ENCODE assay signal across 9 mouse cellular contexts in genomic region chr8:124282878-124283630, GRCm38 (mm10). TPM values are rescaled to one million over a fixed set of nuclear protein-coding genes. Genes with fewer than 3 reads are reported as not detected.
DNase-seq lines count a peak whose midpoint lies in the region; ATAC-seq and TF ChIP-seq lines count a peak whose summit lies in the region.
"Had no signal": no experiment of that assay in that cellular context is flagged by ENCODE, and none has a peak within 500 bp of the region (broad histone marks: within the 10 kb centered on the region; RNA-seq: fewer than 3 reads in every experiment).

No protein-coding gene starts in this region.

- H3K9me3 ChIP-seq in intestine, embryonic 14.5 days (ENCODE audit: control insufficient read depth, low read length), result no peaks in the 10 kb centered on the region
- no peaks in the 10 kb centered on the region for H3K9me3 ChIP-seq in intestine, postnatal 0 days (ENCODE audit: control insufficient read depth)
- H3K9me3 ChIP-seq in embryonic facial prominence, embryonic 10.5 days, result no peaks in the 10 kb centered on the region
- no peaks in the 10 kb centered on the region for H3K9me3 ChIP-seq in hindbrain, embryonic 11.5 days (ENCODE audit: control insufficient read depth, low read length)

- no peaks in the 10 kb centered on the region for H3K36me3 ChIP-seq in intestine, embryonic 14.5 days (ENCODE audit: control insufficient read depth, insufficient read depth, low read length)
- no peaks in the 10 kb centered on the region for H3K36me3 ChIP-seq in intestine, postnatal 0 days (ENCODE audit: control insufficient read depth, insufficient read depth)
- no peaks in the 10 kb centered on the region for H3K36me3 ChIP-seq in embryonic facial prominence, embryonic 10.5 days (replicated peaks)
- H3K36me3 ChIP-seq in hindbrain, embryonic 11.5 days (ENCODE audit: control insufficient read depth, insufficient read depth, low read length), result no peaks in the 10 kb centered on the region

- H3K4me1 ChIP-seq in intestine, embryonic 14.5 days (replicated peaks; ENCODE audit: control insufficient read depth, insufficient read depth, low read length), result peaks cover 42% of the 10 kb centered on the region
- peaks cover 9% of the 10 kb centered on the region; the same call in 1 of the 2 replicates for H3K4me1 ChIP-seq in intestine, postnatal 0 days (replicated peaks; ENCODE audit: control insufficient read depth, insufficient read depth, low read length)
- H3K4me1 ChIP-seq in embryonic facial prominence, embryonic 10.5 days, result peaks cover 77% of the 10 kb centered on the region
- H3K4me1 ChIP-seq in hindbrain, embryonic 11.5 days (replicated peaks; ENCODE audit: control insufficient read depth, insufficient read depth, low read length), result peaks cover 46% of the 10 kb centered on the region

- no peak overlapping the region for H3K4me3 ChIP-seq in intestine, embryonic 14.5 days (ENCODE audit: low read depth, low read length)
- no peak overlapping the region for H3K4me3 ChIP-seq in intestine, postnatal 0 days (ENCODE audit: low read depth, low read length)
- H3K4me3 ChIP-seq in embryonic facial prominence, embryonic 10.5 days, result no peak overlapping the region
- H3K4me3 ChIP-seq in hindbrain, embryonic 11.5 days (ENCODE audit: low read depth, low read length), result no peak overlapping the region

- H3K4me2 ChIP-seq in intestine, embryonic 14.5 days (ENCODE audit: low read length), result no peak overlapping the region
- no peak overlapping the region for H3K4me2 ChIP-seq in intestine, postnatal 0 days (replicated peaks; ENCODE audit: low read depth)
- H3K4me2 ChIP-seq in hindbrain, embryonic 11.5 days (replicated peaks; ENCODE audit: low read depth, low read length), result no peak overlapping the region

- 71% methylated on average over 12 of the region's 12 CpGs for WGBS in intestine, embryonic 14.5 days
- 71% methylated on average over 12 of the region's 12 CpGs for WGBS in intestine, postnatal 0 days
- 79% methylated on average over 12 of the region's 12 CpGs for WGBS in embryonic facial prominence, embryonic 10.5 days
- 70% methylated on average over 12 of the region's 12 CpGs for WGBS in hindbrain, embryonic 11.5 days

- TF ChIP-seq CTCF in intestine, postnatal 0 days (IDR thresholded peaks at IDR 0.05; ENCODE audit: low read depth), result no peak

- H3K27ac ChIP-seq in intestine, embryonic 14.5 days (ENCODE audit: low read depth), result peak overlapping the region; percentile 64
- H3K27ac ChIP-seq in intestine, postnatal 0 days (ENCODE audit: low read depth, low read length), result no peak overlapping the region
- peak overlapping the region; percentile 87 for H3K27ac ChIP-seq in embryonic facial prominence, embryonic 10.5 days (replicated peaks)
- peak overlapping the region; percentile 97 for H3K27ac ChIP-seq in hindbrain, embryonic 11.5 days (ENCODE audit: low read depth, low read length)
- H3K27ac ChIP-seq: liver, embryonic 14.5 days had no signal

- no peak overlapping the region for H3K9ac ChIP-seq in intestine, embryonic 14.5 days (ENCODE audit: low read length)
- no peak overlapping the region for H3K9ac ChIP-seq in intestine, postnatal 0 days (ENCODE audit: low read depth, low read length)
- peak overlapping the region; percentile 24; the same call in 1 of the 2 replicates for H3K9ac ChIP-seq in hindbrain, embryonic 11.5 days (ENCODE audit: low read depth, low read length)
- H3K9ac ChIP-seq: liver, embryonic 14.5 days had no signal

- DNase-seq in intestine, embryonic 14.5 days (ENCODE audit: low spot score), result no peak
- DNase-seq in embryonic facial prominence, embryonic 10.5 days (ENCODE audit: low spot score), result no peak
- peak; percentile 35 for DNase-seq in hindbrain, embryonic 11.5 days (ENCODE audit: low spot score)
- DNase-seq in neural tube, embryonic 10.5 days (ENCODE audit: extremely low spot score, low spot score), result peak; percentile 23
- DNase-seq in c-Kit-positive CD71-positive TER-119-positive erythroid progenitor cells, embryonic 14.5 days (ENCODE audit: low spot score), result no peak
- DNase-seq in thymus, postnatal 10 days (ENCODE audit: low spot score in 2 of 2), result no peak
- no peak for DNase-seq in adrenal gland, adult 18-20 months (ENCODE audit: low spot score in 2 of 2)

- H3K27me3 ChIP-seq in intestine, embryonic 14.5 days (replicated peaks; ENCODE audit: control insufficient read depth, insufficient read depth, low read length), result no peaks in the 10 kb centered on the region
- no peaks in the 10 kb centered on the region for H3K27me3 ChIP-seq in intestine, postnatal 0 days (replicated peaks; ENCODE audit: control insufficient read depth, insufficient read depth, low read length)
- H3K27me3 ChIP-seq in embryonic facial prominence, embryonic 10.5 days (replicated peaks; ENCODE audit: low read depth, poor library complexity, severe bottlenecking), result no peaks in the 10 kb centered on the region
- H3K27me3 ChIP-seq in hindbrain, embryonic 11.5 days (ENCODE audit: control insufficient read depth, insufficient read depth, low read length), result no peaks in the 10 kb centered on the region

- no peak for ATAC-seq in intestine, embryonic 14.5 days (replicated peaks; ENCODE audit: low FRiP score, low TSS enrichment, low read depth)
- ATAC-seq in intestine, postnatal 0 days, result no peak
- ATAC-seq in hindbrain, embryonic 11.5 days (ENCODE audit: low FRiP score), result no peak

RNA-seq across cellular contexts. Expression of gene Galnt2, which starts 51.9 kb away (rescaled TPM):
- polyA plus RNA-seq in intestine, embryonic 14.5 days (2014; fragmentation: Nextera tagmentation; extraction: Ambion mirVana), result 60.5 and 63.9 TPM in 2 replicates
- polyA plus RNA-seq in intestine, postnatal 0 days (2015; fragmentation: Nextera tagmentation; extraction: Ambion mirVana), result 44.0 and 48.7 TPM in 2 replicates
- 34.8 and 42.2 TPM in 2 replicates for polyA plus RNA-seq in embryonic facial prominence, embryonic 10.5 days (2016; fragmentation: Nextera tagmentation; extraction: Ambion mirVana)
- 47.0 and 53.5 TPM in 2 replicates for polyA plus RNA-seq in hindbrain, embryonic 11.5 days (2014; fragmentation: Nextera tagmentation; extraction: Ambion mirVana)
- total RNA-seq in adrenal gland, adult 18-20 months (2021), result 10 to 100 TPM; 54.3 to 63.6 TPM

Comparison
In these comparisons a context has a peak if more than half of its experiments do, and no peak if none do; other contexts are left out.
1. DNase-seq: peak in hindbrain, embryonic 11.5 days (single experiment) and neural tube, embryonic 10.5 days (single experiment); none in intestine, embryonic 14.5 days (single experiment), embryonic facial prominence, embryonic 10.5 days (single experiment), c-Kit-positive CD71-positive TER-119-positive erythroid progenitor cells, embryonic 14.5 days (single experiment), thymus, postnatal 10 days (0 of 2) and adrenal gland, adult 18-20 months (0 of 2).